Mouse (Mus musculus): ENCODE data around the gene Trim28.

GRCm38 (mm10) chr7:13007341-13008092 lies 8.6 kb downstream of the Trim28 start:
- no peak for TF ChIP-seq POLR2A (IDR thresholded peaks at IDR 0.05; ENCODE audit: low read depth, low read length)
- TF ChIP-seq CTCF (IDR thresholded peaks at IDR 0.05; ENCODE audit: borderline replicate concordance, insufficient read depth, low read length): no peak
